Mouse (Mus musculus): ENCODE data around the gene Commd9. TPM values are rescaled to one million over a fixed set of nuclear protein-coding genes. Genes with fewer than 3 reads are reported as not detected.

Gene Commd9
- polyA plus RNA-seq, 1 experiment from 2014 or later: 99.8 TPM

DNA sequence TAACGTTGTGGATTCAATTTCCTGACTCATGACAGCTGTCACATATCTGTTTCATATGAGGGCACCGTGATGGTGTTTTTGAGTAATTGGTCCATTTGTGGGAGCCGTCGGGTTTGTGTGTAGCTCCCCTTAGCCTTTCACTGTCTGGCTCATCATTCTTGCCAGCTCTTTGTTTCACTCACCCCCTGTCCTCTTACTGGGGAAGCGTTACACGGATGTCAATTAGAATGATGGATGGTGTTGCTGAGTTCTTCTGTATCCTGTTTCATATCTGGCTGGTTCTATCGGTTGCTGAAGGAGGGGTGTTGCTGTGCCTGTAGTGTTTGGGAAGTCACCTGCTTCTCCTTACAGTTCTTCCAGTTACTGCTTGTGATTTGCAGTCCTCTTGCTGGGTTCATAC is 5.1 kb downstream of the Commd9 start:
- Histone ChIP-seq H3K9ac (0 out of 2 replicates have a peak overlapping the region, but pooled peaks have one; percentile 25), H3K27me3 (no peaks in the 10 kb centered on the region), H3K36me3 (peaks cover 9% of the 10 kb centered on the region; the same call in 1 of the 2 replicates), H3K4me3 (no peak overlapping the region), H3K9me3 (no peaks in the 10 kb centered on the region), H3K27ac (peak overlapping the region; percentile 61), H3K4me1 (replicated peaks) (peaks cover 42% of the 10 kb centered on the region), H3K4me2 (no peak overlapping the region)
- peak; percentile 14; the same call in 1 of the 2 replicates for ATAC-seq (ENCODE audit: low FRiP score)
- WGBS: 27% methylated on average over 7 of the region's 7 CpGs

DNA sequence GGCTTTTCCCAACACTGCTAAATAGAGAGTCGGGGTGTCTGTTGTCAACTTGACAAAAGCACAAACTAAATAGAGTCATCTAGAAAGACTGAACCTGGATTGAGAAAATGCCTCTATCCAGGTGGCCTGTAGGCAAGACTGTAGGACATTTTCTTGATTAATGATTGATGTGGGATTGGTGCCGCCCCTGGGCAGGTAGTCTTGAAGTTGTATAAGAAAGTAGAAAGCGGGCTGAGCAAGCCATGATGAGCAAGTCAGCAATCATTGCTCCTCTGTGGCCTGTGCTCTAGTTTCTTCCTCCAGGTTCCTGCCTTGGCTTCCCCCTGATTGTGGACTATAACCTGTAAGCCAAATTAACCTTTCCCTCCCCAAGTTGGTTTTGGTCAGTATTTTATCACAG is 8.1 kb downstream of the Commd9 start:
- H3K27me3 ChIP-seq: no peaks in the 10 kb centered on the region
- H3K4me3 ChIP-seq: no peak overlapping the region
- no peak overlapping the region for H3K9ac ChIP-seq
- H3K4me1 ChIP-seq (replicated peaks): peaks cover 41% of the 10 kb centered on the region
- no peaks in the 10 kb centered on the region for H3K9me3 ChIP-seq
- no peak for ATAC-seq (ENCODE audit: low FRiP score)
- no peak overlapping the region for H3K27ac ChIP-seq
- peaks cover 20% of the 10 kb centered on the region for H3K36me3 ChIP-seq
- 96% methylated on average over 3 of the region's 3 CpGs for WGBS
- no peak overlapping the region for H3K4me2 ChIP-seq

DNA sequence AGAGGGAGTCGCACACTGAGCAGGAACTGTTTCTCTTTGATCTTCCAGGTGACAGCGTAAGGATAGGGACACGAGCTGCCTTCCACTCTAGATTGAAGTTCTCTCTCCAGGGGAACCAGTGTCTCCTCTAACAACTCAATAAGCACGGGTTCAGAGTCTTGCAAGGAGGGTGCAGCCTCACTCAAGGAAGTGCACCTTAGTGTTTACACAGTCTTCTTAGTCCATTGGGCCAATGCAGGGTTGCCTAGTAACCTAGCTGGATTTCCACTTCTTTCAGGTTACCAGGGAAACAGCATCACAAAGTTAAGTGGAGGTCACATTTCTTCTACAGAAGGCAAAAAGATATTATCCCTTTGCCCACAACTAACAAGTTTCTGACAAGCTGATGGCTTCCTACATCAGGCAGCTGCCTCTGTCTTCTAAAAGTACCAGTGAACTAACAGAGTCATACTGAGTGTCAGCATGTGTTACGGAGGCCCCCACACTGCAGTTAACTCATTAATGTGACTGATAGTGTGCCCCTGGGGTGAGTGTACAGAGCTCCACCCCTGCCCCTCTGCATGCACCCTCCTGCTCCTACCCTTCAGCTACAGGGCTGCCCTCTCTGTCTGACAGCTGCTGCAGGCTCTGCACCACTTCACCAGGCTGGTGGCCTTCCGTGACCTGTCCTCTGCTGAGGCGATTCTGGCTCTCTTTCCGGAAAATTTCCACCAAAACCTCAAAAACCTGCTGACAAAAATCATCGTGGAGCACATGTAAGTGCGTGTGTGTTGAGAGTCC is 10.6 kb downstream of the Commd9 start:
- Histone ChIP-seq H3K9me3 (no peaks in the 10 kb centered on the region), H3K4me1 (replicated peaks) (peaks cover 30% of the 10 kb centered on the region), H3K4me3 (no peak overlapping the region), H3K27me3 (no peaks in the 10 kb centered on the region), H3K9ac (no peak overlapping the region), H3K36me3 (peaks cover 41% of the 10 kb centered on the region), H3K4me2 (no peak overlapping the region), H3K27ac (no peak overlapping the region)
- no peak for ATAC-seq (ENCODE audit: low FRiP score)
- WGBS: 59% methylated on average over 10 of the region's 10 CpGs

DNA sequence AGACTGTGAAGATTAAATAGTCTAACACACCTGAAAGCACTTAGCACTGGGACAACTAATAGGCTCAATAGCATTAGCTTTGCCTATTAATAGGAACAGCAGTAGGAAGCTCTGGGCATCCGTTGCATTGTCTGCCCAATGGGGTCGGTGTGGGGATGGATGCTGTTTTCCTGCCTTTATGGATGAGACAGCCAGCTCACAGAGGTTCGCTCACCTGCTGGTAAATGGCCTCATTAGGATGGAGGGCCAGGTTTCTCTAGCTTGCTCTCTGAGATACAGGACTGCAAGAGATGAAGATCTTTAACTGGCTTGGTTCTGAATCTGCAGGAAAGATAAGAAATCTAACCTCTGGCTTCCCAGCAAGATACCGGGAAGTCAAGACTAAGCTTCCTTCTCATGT is 16.1 kb downstream of the Commd9 start:
- no peak overlapping the region for H3K9ac ChIP-seq
- 76% methylated on average over 4 of the region's 4 CpGs for WGBS
- H3K4me2 ChIP-seq: no peak overlapping the region
- ATAC-seq (ENCODE audit: low FRiP score): no peak
- H3K4me3 ChIP-seq: no peak overlapping the region
- H3K9me3 ChIP-seq: no peaks in the 10 kb centered on the region
- H3K4me1 ChIP-seq (replicated peaks): peaks cover 22% of the 10 kb centered on the region
- no peaks in the 10 kb centered on the region for H3K27me3 ChIP-seq
- peak overlapping the region; percentile 30; the same call in 1 of the 2 replicates for H3K27ac ChIP-seq
- peaks cover 29% of the 10 kb centered on the region for H3K36me3 ChIP-seq

DNA sequence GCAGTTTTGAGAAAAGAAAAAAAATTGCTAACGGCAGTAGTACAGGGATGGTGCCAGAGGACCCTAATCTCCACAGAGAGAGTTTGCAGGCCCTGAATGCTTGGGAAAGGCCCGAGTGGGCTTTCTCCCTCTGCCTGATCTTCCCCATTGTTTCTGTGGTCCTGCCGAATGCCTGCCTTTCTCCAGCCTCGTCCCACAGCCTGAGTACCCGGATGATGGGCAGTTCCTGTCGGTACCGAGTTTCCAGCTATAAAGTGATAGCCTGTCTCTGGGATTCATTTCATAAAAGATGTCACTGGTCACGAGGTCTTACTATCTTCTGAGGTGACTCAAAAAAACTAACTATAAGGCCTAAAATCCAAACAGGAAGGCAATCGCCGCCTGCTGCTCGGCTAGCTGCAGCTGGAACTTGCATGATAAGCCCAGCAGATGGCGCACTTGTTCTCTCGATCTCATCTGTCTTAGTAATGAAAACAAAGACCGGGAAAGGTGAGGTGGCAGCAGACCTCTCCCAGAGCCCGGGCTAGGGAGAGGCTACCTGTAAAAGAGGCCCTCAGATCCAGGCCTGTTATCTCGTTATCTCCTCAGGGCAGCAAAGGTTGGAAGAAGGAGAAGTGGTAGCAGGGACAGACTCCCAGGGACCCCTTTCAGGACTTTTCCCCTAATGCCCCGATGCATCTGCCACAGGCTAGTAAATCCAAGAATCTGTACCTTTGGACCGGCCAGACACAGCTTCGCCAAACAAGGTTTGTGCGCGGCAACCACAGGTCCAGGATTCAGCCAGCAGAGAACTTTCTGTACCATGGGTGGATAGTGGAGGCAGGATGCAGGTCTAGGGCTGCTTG is 19.7 kb downstream of the Commd9 start:
- Histone ChIP-seq H3K9me3 (peaks cover 3% of the 10 kb centered on the region; the same call in 1 of the 2 replicates), H3K4me3 (no peak overlapping the region), H3K9ac (peak overlapping the region; percentile 61), H3K4me2 (peak overlapping the region; percentile 37), H3K27me3 (no peaks in the 10 kb centered on the region), H3K27ac (peak overlapping the region; percentile 52; the same call in 1 of the 2 replicates), H3K36me3 (peaks cover 21% of the 10 kb centered on the region), H3K4me1 (replicated peaks) (peaks cover 38% of the 10 kb centered on the region)
- peak; percentile 79 for ATAC-seq (ENCODE audit: low FRiP score)
- 22% methylated on average over 21 of the region's 21 CpGs for WGBS

DNA sequence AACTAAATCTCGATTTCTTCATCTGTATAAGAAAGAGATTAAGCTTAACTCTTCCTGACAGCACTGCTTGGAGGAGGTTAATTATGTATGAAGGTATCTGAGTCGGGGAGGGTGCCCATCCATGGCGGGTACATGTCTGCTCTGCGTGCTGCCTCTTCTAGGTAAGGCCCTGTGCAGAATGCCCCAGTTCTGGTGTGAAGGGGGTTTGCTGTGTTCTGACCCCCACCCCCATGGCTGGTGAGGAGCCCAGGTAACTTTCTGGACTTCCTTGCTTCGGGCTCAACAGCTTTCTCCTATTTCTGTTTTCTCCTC is 20.3 kb downstream of the Commd9 start:
- peaks cover 16% of the 10 kb centered on the region for H3K36me3 ChIP-seq
- H3K4me2 ChIP-seq: no peak overlapping the region; the same call in 1 of the 2 replicates
- H3K27ac ChIP-seq: peak overlapping the region; percentile 52; the same call in 1 of the 2 replicates
- H3K4me3 ChIP-seq: no peak overlapping the region
- 58% methylated on average over 5 of the region's 5 CpGs for WGBS
- H3K27me3 ChIP-seq: no peaks in the 10 kb centered on the region
- peaks cover 38% of the 10 kb centered on the region for H3K4me1 ChIP-seq (replicated peaks)
- peak overlapping the region; percentile 58 for H3K9ac ChIP-seq
- ATAC-seq (ENCODE audit: low FRiP score): peak; percentile 32
- H3K9me3 ChIP-seq: peaks cover 3% of the 10 kb centered on the region; the same call in 1 of the 2 replicates

DNA sequence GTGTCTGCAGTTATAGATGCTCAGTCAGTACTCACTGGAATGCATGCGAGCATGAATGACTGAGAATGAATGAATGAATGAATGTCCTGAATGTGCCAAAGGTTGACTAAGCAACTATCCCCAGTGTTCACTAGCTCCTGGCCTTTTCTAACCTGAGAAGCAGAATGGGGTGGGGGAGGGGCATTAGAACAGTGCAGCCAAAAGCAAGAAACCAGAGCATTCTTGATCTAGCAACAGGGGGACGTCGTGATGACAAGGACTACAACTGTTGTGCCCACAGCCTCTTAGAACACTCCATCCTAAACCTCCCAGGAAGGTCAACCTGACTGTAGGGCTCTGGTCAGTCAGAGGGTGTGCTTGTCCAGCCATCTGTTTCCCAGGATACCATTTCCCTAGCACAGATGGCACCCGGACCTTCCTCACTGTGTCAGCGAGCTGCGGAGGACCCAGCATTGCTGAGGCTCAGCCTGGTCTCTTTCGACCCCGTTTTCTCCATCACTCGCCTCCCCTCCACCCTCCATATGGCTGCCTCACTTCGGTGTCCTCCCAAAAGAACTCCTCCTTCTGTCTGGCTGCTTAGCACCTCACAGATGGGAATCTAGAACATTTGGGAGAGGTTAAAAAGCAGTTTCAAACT is 21.5 kb downstream of the Commd9 start:
- Histone ChIP-seq H3K27ac (no peak overlapping the region), H3K27me3 (no peaks in the 10 kb centered on the region), H3K4me2 (no peak overlapping the region), H3K4me3 (no peak overlapping the region), H3K9ac (no peak overlapping the region), H3K36me3 (peaks cover 8% of the 10 kb centered on the region; the same call in 1 of the 2 replicates), H3K4me1 (replicated peaks) (peaks cover 33% of the 10 kb centered on the region), H3K9me3 (peaks cover 3% of the 10 kb centered on the region; the same call in 1 of the 2 replicates)
- 62% methylated on average over 10 of the region's 10 CpGs for WGBS
- no peak for ATAC-seq (ENCODE audit: low FRiP score)

DNA sequence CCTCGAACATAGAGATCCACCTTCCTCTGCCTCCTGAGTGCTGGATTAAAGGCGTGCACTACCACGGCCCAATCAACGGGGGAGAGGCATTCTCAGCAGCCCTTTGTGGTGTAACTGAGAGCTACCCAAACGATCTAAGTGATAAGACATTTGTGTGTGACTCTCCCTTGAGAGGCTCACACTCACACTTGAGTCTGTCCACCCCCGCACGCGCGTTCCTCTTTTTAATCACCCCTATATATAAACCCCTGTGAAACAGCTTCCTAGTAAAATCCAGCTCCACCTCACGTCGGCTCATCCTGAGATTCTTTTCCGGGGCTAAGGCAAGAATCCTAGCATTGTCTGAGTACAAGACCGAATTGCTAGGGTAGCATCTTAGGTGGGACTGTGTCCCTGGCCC is 22.7 kb downstream of the Commd9 start:
- 71% methylated on average over 13 of the region's 13 CpGs for WGBS
- H3K9me3 ChIP-seq: peaks cover 3% of the 10 kb centered on the region; the same call in 1 of the 2 replicates
- H3K27me3 ChIP-seq: no peaks in the 10 kb centered on the region
- peaks cover 33% of the 10 kb centered on the region for H3K4me1 ChIP-seq (replicated peaks)
- no peak overlapping the region for H3K27ac ChIP-seq
- ATAC-seq (ENCODE audit: low FRiP score): no peak
- no peak overlapping the region for H3K4me3 ChIP-seq
- peaks cover 8% of the 10 kb centered on the region; the same call in 1 of the 2 replicates for H3K36me3 ChIP-seq
- H3K9ac ChIP-seq: no peak overlapping the region
- H3K4me2 ChIP-seq: no peak overlapping the region

DNA sequence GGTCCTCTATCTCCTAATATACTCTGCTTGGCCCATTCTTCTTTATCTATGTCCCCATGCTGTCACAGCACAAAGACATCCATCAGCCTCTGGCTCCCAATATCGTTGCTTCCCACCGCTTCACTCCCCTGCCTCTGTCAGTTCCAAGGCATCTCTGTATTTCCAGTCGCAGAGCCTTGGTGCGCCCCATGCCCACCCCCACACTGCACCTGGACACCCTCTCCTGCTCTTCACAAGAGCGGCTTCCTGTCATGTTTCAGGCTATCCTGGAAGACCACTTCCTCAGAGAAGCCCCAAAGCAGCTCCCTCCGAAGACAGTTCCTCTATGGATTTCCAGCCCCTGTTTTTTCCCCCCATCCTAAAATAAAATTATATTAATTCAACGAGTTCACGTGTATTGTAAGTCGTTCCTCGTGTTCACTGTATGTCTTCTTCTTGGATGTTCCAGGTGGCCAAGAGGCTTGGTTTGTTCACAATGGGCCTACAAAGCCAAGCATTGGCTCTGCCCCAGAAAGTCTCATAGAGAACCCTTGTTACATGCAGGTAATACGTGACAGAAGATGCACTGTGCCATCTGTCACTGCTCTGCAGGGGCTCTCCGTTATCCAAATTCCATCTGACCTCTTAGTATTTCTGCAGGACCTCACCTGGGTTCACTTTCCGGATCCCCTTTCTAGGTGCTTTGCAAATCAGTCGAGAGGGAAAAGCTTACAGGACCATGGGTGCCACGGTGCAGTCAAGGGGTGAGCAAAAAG is 23.5 kb downstream of the Commd9 start:
- Histone ChIP-seq H3K36me3 (peaks cover 8% of the 10 kb centered on the region; the same call in 1 of the 2 replicates), H3K27ac (no peak overlapping the region)

DNA sequence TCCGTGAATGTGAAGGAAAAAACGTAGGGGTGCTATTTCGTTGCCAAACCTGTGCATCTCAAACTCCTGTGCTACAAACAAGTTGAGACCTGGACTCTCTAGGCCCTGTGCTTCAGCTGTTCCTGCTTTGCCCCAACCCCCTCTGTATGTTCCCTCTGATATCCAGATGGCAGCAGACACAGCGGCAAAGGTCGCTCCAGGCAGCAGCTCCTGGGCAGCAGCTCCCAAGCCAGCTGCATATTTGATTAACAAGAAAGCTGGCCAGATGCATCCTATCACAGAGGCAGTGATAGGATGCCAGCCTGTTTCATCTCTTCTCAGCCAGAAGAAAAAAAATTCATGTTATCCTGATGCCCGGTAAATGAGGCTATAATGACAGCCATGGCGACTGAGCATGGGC is 32.5 kb downstream of the Commd9 start:
- ATAC-seq (ENCODE audit: low FRiP score): no peak
- H3K4me3 ChIP-seq: no peak overlapping the region
- 69% methylated on average over 7 of the region's 7 CpGs for WGBS

More for the DNA sequence above, 23.5 kb downstream of the Commd9 start:
- no peaks in the 10 kb centered on the region for H3K27me3 ChIP-seq
- no peak overlapping the region for H3K4me2 ChIP-seq
- no peak overlapping the region for H3K9ac ChIP-seq
- H3K9me3 ChIP-seq: peaks cover 3% of the 10 kb centered on the region; the same call in 1 of the 2 replicates
- ATAC-seq (ENCODE audit: low FRiP score): no peak
- H3K4me1 ChIP-seq (replicated peaks): peaks cover 31% of the 10 kb centered on the region
- no peak overlapping the region for H3K4me3 ChIP-seq
- 79% methylated on average over 15 of the region's 15 CpGs for WGBS

DNA sequence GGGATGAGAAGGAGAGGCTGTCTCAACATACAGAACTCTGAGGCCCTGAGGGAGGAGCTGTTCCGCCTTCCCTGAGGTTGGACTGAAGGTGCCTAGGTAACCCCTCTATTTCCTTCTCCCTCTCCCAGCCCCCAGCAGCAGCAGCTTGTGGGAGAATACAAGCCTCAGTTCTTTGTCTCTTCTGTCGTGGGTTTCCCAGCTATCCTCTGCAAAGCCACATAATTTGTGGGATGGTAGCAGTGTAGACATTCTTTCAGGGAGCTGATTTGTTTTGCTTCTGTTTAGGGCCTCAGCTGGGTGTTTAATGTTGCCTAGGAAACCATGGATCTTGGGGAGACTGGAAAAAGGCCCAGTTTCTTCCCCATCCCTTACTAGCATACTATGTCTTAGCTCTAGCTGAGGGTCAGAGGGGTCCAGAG is 34.1 kb downstream of the Commd9 start:
- Histone ChIP-seq H3K4me3 (no peak overlapping the region), H3K4me1 (replicated peaks) (peaks cover 23% of the 10 kb centered on the region), H3K36me3 (no peaks in the 10 kb centered on the region), H3K27ac (peak overlapping the region; percentile 81), H3K9ac (no peak overlapping the region), H3K9me3 (peaks cover 4% of the 10 kb centered on the region), H3K27me3 (no peaks in the 10 kb centered on the region), H3K4me2 (no peak overlapping the region)
- peak; percentile 77 for ATAC-seq (ENCODE audit: low FRiP score)
- 31% methylated on average over 2 of the region's 2 CpGs for WGBS

More for the DNA sequence above, 32.5 kb downstream of the Commd9 start:
- Histone ChIP-seq H3K9me3 (peaks cover 4% of the 10 kb centered on the region), H3K4me2 (no peak overlapping the region), H3K27me3 (no peaks in the 10 kb centered on the region), H3K27ac (0 out of 2 replicates have a peak overlapping the region, but pooled peaks have one; percentile 15), H3K4me1 (replicated peaks) (peaks cover 18% of the 10 kb centered on the region), H3K9ac (no peak overlapping the region), H3K36me3 (no peaks in the 10 kb centered on the region)

Measured in hindbrain, embryonic 13.5 days (tissue).